Mouse (Mus musculus): Measurements from ENCODE around the gene Mta2. TPM values are rescaled to one million over a fixed set of nuclear protein-coding genes. Genes with fewer than 3 reads are reported as not detected.

Gene Mta2
- polyA plus RNA-seq, 1 experiment from 2014 or later: 73.9 TPM

GRCm38 (mm10) chr19:8926766-8927165, 14.9 kb upstream of the Mta2 start:
- no peaks in the 10 kb centered on the region for H3K36me3 ChIP-seq (ENCODE audit: control insufficient read depth, insufficient read depth)
- no peaks in the 10 kb centered on the region for H3K9me3 ChIP-seq (replicated peaks; ENCODE audit: control insufficient read depth, low read length)
- H3K27me3 ChIP-seq (ENCODE audit: control insufficient read depth, insufficient read depth, low read depth, low read length): no peaks in the 10 kb centered on the region
- no peak overlapping the region for H3K4me3 ChIP-seq (ENCODE audit: low read depth, low read length)
- H3K4me2 ChIP-seq (ENCODE audit: low read depth, low read length): no peak overlapping the region
- 46% methylated on average over 2 of the region's 2 CpGs for whole genome bisulfite sequencing (ENCODE audit: insufficient replicate concordance)
- H3K4me1 ChIP-seq (ENCODE audit: control insufficient read depth, low read depth, low read length): peaks cover 46% of the 10 kb centered on the region
- ATAC-seq (ENCODE audit: low read depth): no peak
- no peak overlapping the region for H3K27ac ChIP-seq (ENCODE audit: low read length)
- no peak overlapping the region for H3K9ac ChIP-seq (ENCODE audit: low read depth, low read length)

- Histone ChIP-seq H3K27me3 (ENCODE audit: control insufficient read depth, insufficient read depth, low read depth, low read length) (no peaks in the 10 kb centered on the region), H3K27ac (ENCODE audit: low read length) (peak overlapping the region; percentile 91), H3K4me2 (ENCODE audit: low read depth, low read length) (peak overlapping the region; percentile 99), H3K4me1 (ENCODE audit: control insufficient read depth, low read depth, low read length) (peaks cover 43% of the 10 kb centered on the region), H3K9ac (ENCODE audit: low read depth, low read length) (peak overlapping the region; percentile 1; the same call in 1 of the 2 replicates), H3K36me3 (ENCODE audit: control insufficient read depth, insufficient read depth) (no peaks in the 10 kb centered on the region), H3K4me3 (ENCODE audit: low read depth, low read length) (peak overlapping the region; percentile 90), H3K9me3 (replicated peaks; ENCODE audit: control insufficient read depth, low read length) (no peaks in the 10 kb centered on the region)
- ATAC-seq (ENCODE audit: low read depth): peak; percentile 37
- WGBS (ENCODE audit: insufficient replicate concordance): 27% methylated on average over 12 of the region's 12 CpGs
These were observed 13.7 kb upstream of the Mta2 start for GRCm38 (mm10) chr19:8927891-8928525.

GRCm38 (mm10) chr19:8928689-8929223, 12.9 kb upstream of the Mta2 start:
- H3K27me3 ChIP-seq (ENCODE audit: control insufficient read depth, insufficient read depth, low read depth, low read length): no peaks in the 10 kb centered on the region
- ATAC-seq (ENCODE audit: low read depth): peak; percentile 0; the same call in 1 of the 2 replicates
- peaks cover 41% of the 10 kb centered on the region for H3K4me1 ChIP-seq (ENCODE audit: control insufficient read depth, low read depth, low read length)
- no peaks in the 10 kb centered on the region for H3K9me3 ChIP-seq (replicated peaks; ENCODE audit: control insufficient read depth, low read length)
- peak overlapping the region; percentile 99 for H3K4me2 ChIP-seq (ENCODE audit: low read depth, low read length)
- H3K27ac ChIP-seq (ENCODE audit: low read length): peak overlapping the region; percentile 91
- peak overlapping the region; percentile 88 for H3K9ac ChIP-seq (ENCODE audit: low read depth, low read length)
- H3K4me3 ChIP-seq (ENCODE audit: low read depth, low read length): peak overlapping the region; percentile 90
- 30% methylated on average over 16 of the region's 16 CpGs for WGBS (ENCODE audit: insufficient replicate concordance)
- peaks cover 2% of the 10 kb centered on the region; the same call in 1 of the 2 replicates for H3K36me3 ChIP-seq (ENCODE audit: control insufficient read depth, insufficient read depth)

- peak; percentile 76 for ATAC-seq (ENCODE audit: low read depth)
- Histone ChIP-seq H3K27me3 (ENCODE audit: control insufficient read depth, insufficient read depth, low read depth, low read length) (no peaks in the 10 kb centered on the region), H3K4me3 (ENCODE audit: low read depth, low read length) (peak within 1 kb of the TSS; percentile 90), H3K9ac (ENCODE audit: low read depth, low read length) (peak within 1 kb of the TSS; percentile 88), H3K36me3 (ENCODE audit: control insufficient read depth, insufficient read depth) (peaks cover 5% of the 10 kb centered on the region; the same call in 1 of the 2 replicates), H3K4me2 (ENCODE audit: low read depth, low read length) (peak within 1 kb of the TSS; percentile 99), H3K27ac (ENCODE audit: low read length) (peak within 1 kb of the TSS; percentile 91), H3K9me3 (replicated peaks; ENCODE audit: control insufficient read depth, low read length) (no peaks in the 10 kb centered on the region), H3K4me1 (ENCODE audit: control insufficient read depth, low read depth, low read length) (peaks cover 41% of the 10 kb centered on the region)
- WGBS (ENCODE audit: insufficient replicate concordance): under 1% methylated on average over 70 of the region's 74 CpGs
These were observed 12.2 kb upstream of the Mta2 start, which contains the start of the genes Rom1 and Eml3 for GRCm38 (mm10) chr19:8929224-8930088. Gene Rom1 (minus strand): TSS chr19:8929356. Gene Eml3 (plus strand): TSS chr19:8929552.

- Histone ChIP-seq H3K9ac (ENCODE audit: low read depth, low read length) (peak overlapping the region; percentile 88), H3K36me3 (ENCODE audit: control insufficient read depth, insufficient read depth) (peaks cover 5% of the 10 kb centered on the region; the same call in 1 of the 2 replicates), H3K4me2 (ENCODE audit: low read depth, low read length) (peak overlapping the region; percentile 99), H3K4me1 (ENCODE audit: control insufficient read depth, low read depth, low read length) (peaks cover 41% of the 10 kb centered on the region), H3K27me3 (ENCODE audit: control insufficient read depth, insufficient read depth, low read depth, low read length) (no peaks in the 10 kb centered on the region), H3K4me3 (ENCODE audit: low read depth, low read length) (peak overlapping the region; percentile 90), H3K9me3 (replicated peaks; ENCODE audit: control insufficient read depth, low read length) (no peaks in the 10 kb centered on the region), H3K27ac (ENCODE audit: low read length) (peak overlapping the region; percentile 91)
- 6% methylated on average over 11 of the region's 11 CpGs for WGBS (ENCODE audit: insufficient replicate concordance)
- ATAC-seq (ENCODE audit: low read depth): no peak
These were observed 11.6 kb upstream of the Mta2 start for GRCm38 (mm10) chr19:8930117-8930516.

GRCm38 (mm10) chr19:8930771-8931170, 10.9 kb upstream of the Mta2 start:
- Histone ChIP-seq H3K36me3 (ENCODE audit: control insufficient read depth, insufficient read depth) (peaks cover 5% of the 10 kb centered on the region; the same call in 1 of the 2 replicates), H3K27me3 (ENCODE audit: control insufficient read depth, insufficient read depth, low read depth, low read length) (no peaks in the 10 kb centered on the region), H3K27ac (ENCODE audit: low read length) (no peak overlapping the region), H3K4me2 (ENCODE audit: low read depth, low read length) (peak overlapping the region; percentile 99), H3K4me1 (ENCODE audit: control insufficient read depth, low read depth, low read length) (peaks cover 41% of the 10 kb centered on the region), H3K4me3 (ENCODE audit: low read depth, low read length) (peak overlapping the region; percentile 90), H3K9me3 (replicated peaks; ENCODE audit: control insufficient read depth, low read length) (no peaks in the 10 kb centered on the region), H3K9ac (ENCODE audit: low read depth, low read length) (peak overlapping the region; percentile 88)
- ATAC-seq (ENCODE audit: low read depth): no peak
- WGBS (ENCODE audit: insufficient replicate concordance): 75% methylated on average over 7 of the region's 7 CpGs

- no peaks in the 10 kb centered on the region for H3K27me3 ChIP-seq (ENCODE audit: control insufficient read depth, insufficient read depth, low read depth, low read length)
- WGBS (ENCODE audit: insufficient replicate concordance): 85% methylated on average over 2 of the region's 2 CpGs
- peaks cover 10% of the 10 kb centered on the region for H3K4me1 ChIP-seq (ENCODE audit: control insufficient read depth, low read depth, low read length)
- no peak for ATAC-seq (ENCODE audit: low read depth)
- H3K27ac ChIP-seq (ENCODE audit: low read length): no peak overlapping the region
- H3K9ac ChIP-seq (ENCODE audit: low read depth, low read length): no peak overlapping the region
- H3K36me3 ChIP-seq (ENCODE audit: control insufficient read depth, insufficient read depth): peaks cover 12% of the 10 kb centered on the region; the same call in 1 of the 2 replicates
- no peak overlapping the region for H3K4me2 ChIP-seq (ENCODE audit: low read depth, low read length)
- no peaks in the 10 kb centered on the region for H3K9me3 ChIP-seq (replicated peaks; ENCODE audit: control insufficient read depth, low read length)
- no peak overlapping the region for H3K4me3 ChIP-seq (ENCODE audit: low read depth, low read length)
These were observed 4.9 kb upstream of the Mta2 start for GRCm38 (mm10) chr19:8936736-8937135.

- ATAC-seq (ENCODE audit: low read depth): no peak
- Histone ChIP-seq H3K9me3 (replicated peaks; ENCODE audit: control insufficient read depth, low read length) (no peaks in the 10 kb centered on the region), H3K27ac (ENCODE audit: low read length) (no peak overlapping the region), H3K4me2 (ENCODE audit: low read depth, low read length) (peak overlapping the region; percentile 80), H3K9ac (ENCODE audit: low read depth, low read length) (no peak overlapping the region), H3K4me1 (ENCODE audit: control insufficient read depth, low read depth, low read length) (peaks cover 36% of the 10 kb centered on the region), H3K27me3 (ENCODE audit: control insufficient read depth, insufficient read depth, low read depth, low read length) (no peaks in the 10 kb centered on the region), H3K36me3 (ENCODE audit: control insufficient read depth, insufficient read depth) (peaks cover 16% of the 10 kb centered on the region), H3K4me3 (ENCODE audit: low read depth, low read length) (no peak overlapping the region)
- 78% methylated on average over 15 of the region's 15 CpGs for WGBS (ENCODE audit: insufficient replicate concordance)
These were observed 1.0 kb upstream of the Mta2 start for GRCm38 (mm10) chr19:8940526-8941133.
